Mouse (Mus musculus): ENCODE results near the gene Olfr328.

DNA sequence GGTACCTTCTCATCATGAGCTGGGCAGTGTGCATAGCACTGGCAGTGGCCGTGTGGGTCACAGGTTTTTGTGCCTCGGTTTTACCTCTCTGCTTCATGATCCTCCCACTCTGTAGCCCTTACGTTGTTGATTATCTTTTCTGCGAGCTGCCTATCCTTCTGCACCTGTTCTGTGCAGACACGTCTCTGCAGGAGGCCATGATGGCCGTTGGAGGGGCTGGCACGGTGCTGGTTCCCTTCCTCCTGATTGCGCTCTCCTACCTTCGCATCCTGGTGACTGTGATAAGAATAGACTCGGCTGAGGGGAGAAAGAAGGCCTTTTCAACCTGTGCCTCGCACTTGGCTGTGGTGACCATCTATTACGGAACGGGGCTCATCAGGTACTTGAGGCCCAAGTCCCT, 42.4 kb upstream of the Olfr328 start:
- TF ChIP-seq CTCF (IDR thresholded peaks at IDR 0.05; ENCODE audit: borderline replicate concordance, control insufficient read depth, extremely low read depth, insufficient read depth, low read length, poor library complexity) (no peak), POLR2A (IDR thresholded peaks at IDR 0.05; ENCODE audit: control insufficient read depth, extremely low read depth, insufficient read depth, low read length, poor library complexity) (no peak)
